Mouse (Mus musculus) liver, adult 2 months (tissue): ENCODE measurements around the gene Aim2.

ENCODE experiments used
- CTCF ChIP-seq: fragments of 200-500 bp; IDR thresholded peaks from 2 replicates; pipeline ENCODE4 v1.5.1; 2011; ENCODE audit warnings: low read depth, low read length, control low read depth
- POLR2A ChIP-seq: fragments of 200-500 bp; IDR thresholded peaks from 2 replicates; pipeline ENCODE4 v1.6.1; 2011; ENCODE audit warnings: low read length, control low read depth; ENCODE audit not compliant: insufficient read depth; ENCODE audit errors: extremely low read depth

DNA sequence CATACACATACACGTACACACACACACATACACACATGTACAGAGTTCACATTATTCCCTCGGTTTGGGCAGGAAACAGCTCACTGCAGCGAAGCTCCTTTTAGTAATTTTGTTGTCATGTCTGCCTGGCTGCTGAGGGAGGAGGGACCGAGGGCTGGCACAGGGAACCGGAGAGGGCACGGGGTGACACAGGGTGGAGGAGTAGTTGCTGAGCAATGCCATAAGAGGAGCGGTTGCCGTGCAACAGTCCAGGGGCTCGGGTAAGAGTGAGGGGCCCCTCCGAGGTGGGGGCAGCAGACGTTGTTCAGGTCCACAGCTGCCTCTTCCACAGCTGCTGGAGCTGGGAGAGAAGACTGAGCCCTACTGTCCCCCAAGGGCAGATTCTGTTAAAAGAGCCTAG is 14.8 kb upstream of the Aim2 start:
- no peak for TF ChIP-seq CTCF
- TF ChIP-seq POLR2A, result no peak
